Mouse (Mus musculus) forebrain, embryonic 13.5 days (tissue): Measurements from ENCODE around the gene Tmem132c. TPM values are rescaled to one million over a fixed set of nuclear protein-coding genes. Genes with fewer than 3 reads are reported as not detected.
A peak's percentile ranks its signal among the peaks of the same experiment; 100 is the strongest.

Experiments
- ATAC-seq: fragments of 200-750 bp; cut with Nextera tagmentation; 2 replicates; pipeline ENCODE4 v1.8.0; 2017
- H3K27ac ChIP-seq: fragments of 300-500 bp; sonication (generic); 2 replicates; pipeline ENCODE4 v1.5.1; 2015; ENCODE audit warnings: inconsistent platforms, mild to moderate bottlenecking, moderate library complexity
- H3K27me3 ChIP-seq: fragments of 300-500 bp; sonication (generic); 2 replicates; pipeline ENCODE4 v1.6.1; 2015; ENCODE audit warnings: mild to moderate bottlenecking, inconsistent platforms
- H3K36me3 ChIP-seq: fragments of 300-500 bp; sonication (generic); 2 replicates; pipeline ENCODE4 v1.6.1; 2015; ENCODE audit warnings: mild to moderate bottlenecking, inconsistent platforms; ENCODE audit not compliant: poor library complexity, severe bottlenecking
- H3K4me1 ChIP-seq: fragments of 300-500 bp; sonication (generic); 2 replicates; pipeline ENCODE4 v1.6.1; 2015; ENCODE audit warnings: inconsistent platforms
- H3K4me2 ChIP-seq: fragments of 300-500 bp; sonication (generic); 2 replicates; pipeline ENCODE4 v1.6.1; 2015; ENCODE audit warnings: inconsistent platforms, mild to moderate bottlenecking, moderate library complexity
- H3K4me3 ChIP-seq: fragments of 300-500 bp; sonication (generic); 2 replicates; pipeline ENCODE4 v1.5.1; 2015; ENCODE audit warnings: mild to moderate bottlenecking, inconsistent platforms
- H3K9ac ChIP-seq: fragments of 300-500 bp; sonication (generic); 2 replicates; pipeline ENCODE4 v1.6.1; 2015; ENCODE audit warnings: mild to moderate bottlenecking, inconsistent platforms
- H3K9me3 ChIP-seq: fragments of 300-500 bp; sonication (generic); replicated peaks from 2 replicates; pipeline ENCODE4 v1.6.1; 2016; ENCODE audit warnings: inconsistent platforms
- WGBS: fragments of 180-500 bp; shearing (Covaris S2); methylation state at CpG from one replicate; pipeline ENCODE4 v1.1.7; 2015; 5-methylcytosine and 5-hydroxymethylcytosine counted together
- polyA plus RNA-seq: library from polyadenylated mRNA; unstranded; fragments of >200 nt; fragmentation: Nextera tagmentation; extraction: Ambion mirVana; gene quantifications from 2 replicates; pipeline ENCODE4 v1.2.1, GENCODE M21; 2015

Tmem132c gene
- polyA plus RNA-seq, 1 experiment from 2014 or later = 6.0 TPM

DNA sequence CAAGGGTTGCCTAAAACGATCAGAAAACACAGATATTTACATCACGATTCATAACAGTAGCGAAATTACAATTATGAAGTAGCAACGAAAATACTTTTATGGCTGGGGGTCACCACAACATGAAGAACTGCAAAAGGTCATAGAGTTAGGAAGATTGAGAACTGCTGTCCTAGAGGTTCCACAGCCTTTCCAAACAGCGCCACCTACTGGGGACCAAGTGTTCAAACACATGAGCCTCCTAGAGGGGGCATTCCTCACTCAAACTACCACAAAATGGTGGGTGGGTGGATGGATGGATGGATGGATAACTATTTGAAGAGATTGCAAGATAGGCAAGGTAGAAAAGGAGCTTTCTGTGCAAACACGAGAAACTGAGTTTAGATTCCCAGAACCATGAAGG is 270.0 kb downstream of the Tmem132c start:
- H3K36me3 ChIP-seq = no peaks in the 10 kb centered on the region
- H3K9me3 ChIP-seq = no peaks in the 10 kb centered on the region
- no peaks in the 10 kb centered on the region for H3K4me1 ChIP-seq
- no peak overlapping the region for H3K27ac ChIP-seq
- no peaks in the 10 kb centered on the region for H3K27me3 ChIP-seq
- WGBS = 91% methylated on average over 6 of the region's 6 CpGs
- ATAC-seq = no peak
- no peak overlapping the region for H3K9ac ChIP-seq
- H3K4me2 ChIP-seq = no peak overlapping the region
- no peak overlapping the region for H3K4me3 ChIP-seq

- H3K36me3 ChIP-seq = no peaks in the 10 kb centered on the region
- H3K4me1 ChIP-seq = 0 out of 2 replicates have a peak, but pooled peaks cover 2% of the 10 kb centered on the region
- no peak overlapping the region for H3K4me2 ChIP-seq
- H3K4me3 ChIP-seq = no peak overlapping the region
- H3K9ac ChIP-seq = no peak overlapping the region
- H3K9me3 ChIP-seq = no peaks in the 10 kb centered on the region
- H3K27me3 ChIP-seq = no peaks in the 10 kb centered on the region
- WGBS = 81% methylated on average over 9 of the region's 9 CpGs
- no peak overlapping the region for H3K27ac ChIP-seq
- ATAC-seq = no peak
Observed at GRCm38 (mm10) chr5:127515960-127516359, 274.4 kb downstream of the Tmem132c start.

DNA sequence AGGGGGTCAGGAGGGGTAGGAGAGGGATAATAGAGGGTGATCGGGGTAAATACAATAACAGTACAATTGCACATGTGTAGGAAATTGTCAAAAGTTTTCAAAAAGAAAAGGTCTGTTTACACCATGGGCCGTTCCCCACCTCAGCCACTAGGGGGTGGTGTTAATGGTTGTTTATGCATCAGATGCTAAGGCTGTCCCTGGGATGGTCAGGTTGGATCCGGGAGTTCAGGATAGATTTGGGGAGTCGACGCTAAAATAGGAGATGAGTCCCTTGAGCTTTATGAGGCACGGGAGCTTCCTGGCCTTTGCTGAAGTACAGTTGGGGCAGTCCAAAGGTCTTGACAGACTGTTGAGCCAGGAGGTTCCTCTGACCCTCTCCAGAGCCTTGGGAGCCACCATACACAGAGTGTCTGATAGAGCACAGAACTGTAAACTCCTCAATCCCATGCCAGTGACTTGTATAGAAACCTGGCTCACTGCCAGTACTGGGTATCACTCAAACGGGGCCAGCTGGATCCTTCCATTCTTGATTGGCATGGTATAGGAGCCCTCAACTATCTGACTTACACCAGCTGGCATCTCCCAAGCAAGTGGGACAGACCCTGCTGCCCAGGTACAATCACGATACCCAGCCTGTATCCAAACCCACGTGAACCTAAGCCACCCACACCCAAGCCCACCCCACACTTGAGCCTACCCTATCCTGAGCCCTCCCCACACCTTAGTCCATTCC is 281.3 kb downstream of the Tmem132c start:
- H3K36me3 ChIP-seq = no peaks in the 10 kb centered on the region
- WGBS = 53% methylated on average over 9 of the region's 9 CpGs
- H3K27me3 ChIP-seq = no peaks in the 10 kb centered on the region
- ATAC-seq = peak; percentile 80
- no peak overlapping the region for H3K4me2 ChIP-seq
- H3K27ac ChIP-seq = 0 out of 2 replicates have a peak overlapping the region, but pooled peaks have one; percentile 44
- H3K9ac ChIP-seq = no peak overlapping the region
- H3K4me3 ChIP-seq = no peak overlapping the region
- peaks cover 16% of the 10 kb centered on the region; the same call in 1 of the 2 replicates for H3K4me1 ChIP-seq
- H3K9me3 ChIP-seq = no peaks in the 10 kb centered on the region

DNA sequence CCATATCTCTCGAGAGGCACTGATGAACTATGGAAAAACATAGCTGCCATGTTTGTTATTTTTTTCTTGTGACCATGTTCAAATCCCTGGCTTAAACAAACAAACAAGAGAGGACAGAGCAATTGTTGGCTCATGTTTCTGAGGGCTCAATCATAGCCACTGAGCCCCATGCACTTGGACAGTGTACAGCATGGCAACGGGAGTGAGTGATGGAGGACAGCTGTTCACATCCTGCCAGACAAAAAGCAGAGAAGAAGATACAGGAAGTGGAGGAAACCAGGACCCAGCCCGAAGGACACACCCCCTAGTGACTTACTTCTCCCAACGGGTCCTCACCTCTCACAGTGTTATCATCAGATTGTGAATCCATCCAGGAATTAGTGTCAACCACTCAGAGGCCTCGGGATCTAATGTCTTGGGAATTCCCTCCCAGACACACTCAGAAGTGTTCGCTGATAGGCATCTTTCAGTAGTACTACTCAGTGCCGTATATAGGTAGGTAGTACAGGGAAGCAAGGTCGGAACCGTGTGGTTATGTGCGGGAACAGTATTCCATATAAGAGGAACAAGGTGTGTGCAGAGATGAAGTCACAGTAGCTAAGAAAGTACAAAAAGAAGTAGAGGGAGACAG is 285.9 kb downstream of the Tmem132c start:
- no peak overlapping the region for H3K27ac ChIP-seq
- H3K9me3 ChIP-seq = no peaks in the 10 kb centered on the region
- H3K4me1 ChIP-seq = peaks cover 12% of the 10 kb centered on the region; the same call in 1 of the 2 replicates
- WGBS = 91% methylated on average over 10 of the region's 10 CpGs
- ATAC-seq = no peak
- no peaks in the 10 kb centered on the region for H3K36me3 ChIP-seq
- no peaks in the 10 kb centered on the region for H3K27me3 ChIP-seq
- H3K4me3 ChIP-seq = no peak overlapping the region
- H3K9ac ChIP-seq = no peak overlapping the region
- H3K4me2 ChIP-seq = no peak overlapping the region

DNA sequence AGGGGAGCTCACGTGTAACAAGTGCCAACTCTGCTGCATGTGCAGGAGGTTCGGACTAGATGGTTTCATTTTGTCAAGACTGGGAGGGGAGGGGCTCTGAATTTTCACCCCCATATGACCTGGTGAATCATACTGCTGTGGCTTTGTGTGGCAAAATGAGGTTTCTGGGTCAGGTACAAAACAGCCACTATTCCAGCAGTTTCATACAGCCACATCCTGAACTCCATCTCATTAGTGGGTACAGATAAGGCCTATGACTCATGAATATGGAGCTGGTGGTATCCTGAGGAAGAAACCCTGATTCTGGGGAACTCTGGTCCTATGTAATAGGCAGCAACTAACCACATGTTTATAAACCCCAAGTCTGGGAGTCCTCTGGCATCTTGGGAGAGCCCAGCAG is 295.9 kb downstream of the Tmem132c start:
- no peaks in the 10 kb centered on the region for H3K9me3 ChIP-seq
- H3K36me3 ChIP-seq = no peaks in the 10 kb centered on the region
- H3K27me3 ChIP-seq = no peaks in the 10 kb centered on the region
- no peaks in the 10 kb centered on the region for H3K4me1 ChIP-seq
- no peak for ATAC-seq
- H3K9ac ChIP-seq = no peak overlapping the region
- H3K4me2 ChIP-seq = no peak overlapping the region
- WGBS = 83% methylated on average over 2 of the region's 2 CpGs
- H3K27ac ChIP-seq = no peak overlapping the region
- H3K4me3 ChIP-seq = no peak overlapping the region

GRCm38 (mm10) chr5:127546585-127546991 is 305.0 kb downstream of the Tmem132c start:
- no peak for ATAC-seq
- Histone ChIP-seq H3K4me2 (no peak overlapping the region), H3K27me3 (no peaks in the 10 kb centered on the region), H3K27ac (no peak overlapping the region), H3K9me3 (no peaks in the 10 kb centered on the region), H3K4me1 (no peaks in the 10 kb centered on the region), H3K4me3 (no peak overlapping the region), H3K36me3 (no peaks in the 10 kb centered on the region), H3K9ac (no peak overlapping the region)
- 90% methylated on average over 5 of the region's 5 CpGs for WGBS

DNA sequence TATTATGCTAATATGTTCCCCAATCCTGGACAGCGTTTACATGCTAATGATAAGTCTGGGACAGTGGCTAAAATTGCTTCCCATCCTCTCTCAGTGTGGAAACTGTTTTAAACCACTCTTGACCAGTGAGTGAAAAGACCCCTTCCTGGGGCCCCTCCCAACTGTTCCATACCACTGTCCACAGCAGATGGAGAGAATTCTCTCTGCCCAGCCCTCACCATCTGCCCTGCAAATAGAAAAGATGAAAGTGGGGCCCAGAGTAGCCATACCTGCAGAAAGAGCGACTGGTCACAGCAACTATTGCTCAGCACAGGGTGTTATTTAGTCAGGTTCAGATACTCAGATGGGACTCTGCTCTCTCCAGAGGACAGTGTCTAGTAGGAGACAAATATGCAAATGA is 306.5 kb downstream of the Tmem132c start:
- Histone ChIP-seq H3K27me3 (no peaks in the 10 kb centered on the region), H3K4me1 (no peaks in the 10 kb centered on the region), H3K4me2 (no peak overlapping the region), H3K27ac (no peak overlapping the region), H3K9ac (no peak overlapping the region), H3K36me3 (no peaks in the 10 kb centered on the region), H3K4me3 (no peak overlapping the region), H3K9me3 (no peaks in the 10 kb centered on the region)
- ATAC-seq = no peak
- WGBS = 78% methylated on average over 2 of the region's 2 CpGs

DNA sequence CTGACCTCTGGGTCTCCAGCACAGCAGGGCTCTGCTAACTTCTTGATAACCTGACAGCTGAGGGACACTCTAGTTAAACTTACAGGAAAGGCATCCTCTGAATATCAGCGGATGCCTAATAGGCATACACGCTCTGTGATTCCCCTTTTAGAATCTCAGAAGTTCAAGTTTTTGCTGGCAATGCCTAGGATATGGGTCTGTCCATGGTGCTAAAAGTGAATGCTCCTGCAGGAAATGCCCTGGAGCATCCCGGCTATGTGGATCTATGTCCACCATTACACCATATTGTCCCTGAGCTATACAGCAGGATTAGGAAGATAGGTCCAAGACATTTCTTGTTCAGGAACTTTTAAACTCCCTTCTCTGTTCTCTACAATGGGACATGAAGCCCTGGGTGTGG is 319.5 kb downstream of the Tmem132c start:
- H3K27ac ChIP-seq = no peak overlapping the region
- no peaks in the 10 kb centered on the region for H3K4me1 ChIP-seq
- H3K9ac ChIP-seq = no peak overlapping the region
- no peak for ATAC-seq
- H3K4me2 ChIP-seq = no peak overlapping the region
- no peaks in the 10 kb centered on the region for H3K9me3 ChIP-seq
- WGBS = 91% methylated on average over 3 of the region's 3 CpGs
- no peaks in the 10 kb centered on the region for H3K27me3 ChIP-seq
- 0 out of 2 replicates have a peak, but pooled peaks cover 3% of the 10 kb centered on the region for H3K36me3 ChIP-seq
- no peak overlapping the region for H3K4me3 ChIP-seq

DNA sequence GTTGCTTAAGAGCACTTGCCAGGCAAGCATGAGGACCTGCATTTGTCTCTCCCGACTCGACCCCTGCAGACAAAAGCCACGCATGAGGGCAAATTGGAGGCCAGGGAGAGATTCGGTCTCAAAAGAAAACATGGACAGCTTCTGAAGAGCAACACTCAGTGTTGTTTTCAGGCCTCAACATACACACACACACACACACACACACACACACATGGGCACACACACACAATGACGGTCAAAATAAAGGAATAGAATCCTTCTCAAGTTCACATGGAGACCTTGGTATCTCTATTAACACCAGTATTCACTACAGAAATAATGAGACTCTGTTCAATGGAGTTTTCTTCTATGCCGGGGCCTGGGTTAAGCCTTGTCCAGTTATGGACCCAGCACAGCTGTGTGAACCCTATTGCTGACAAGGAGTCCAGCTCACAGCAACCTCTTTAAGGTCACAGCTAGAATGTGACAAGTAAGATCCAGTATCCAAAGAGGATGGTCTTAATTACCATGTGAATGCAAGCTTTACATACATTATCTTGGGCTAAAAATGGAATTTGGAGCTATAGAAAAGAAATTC is 325.6 kb downstream of the Tmem132c start:
- H3K9ac ChIP-seq = no peak overlapping the region
- no peak overlapping the region for H3K27ac ChIP-seq
- H3K27me3 ChIP-seq = no peaks in the 10 kb centered on the region
- 0 out of 2 replicates have a peak, but pooled peaks cover 3% of the 10 kb centered on the region for H3K36me3 ChIP-seq
- 28% methylated on average over 6 of the region's 6 CpGs for WGBS
- no peak for ATAC-seq
- no peak overlapping the region for H3K4me3 ChIP-seq
- peaks cover 16% of the 10 kb centered on the region; the same call in 1 of the 2 replicates for H3K4me1 ChIP-seq
- no peaks in the 10 kb centered on the region for H3K9me3 ChIP-seq
- no peak overlapping the region for H3K4me2 ChIP-seq

- Histone ChIP-seq H3K27me3 (peaks cover 2% of the 10 kb centered on the region; the same call in 1 of the 2 replicates), H3K36me3 (no peaks in the 10 kb centered on the region), H3K27ac (no peak overlapping the region), H3K4me2 (no peak overlapping the region), H3K9ac (no peak overlapping the region), H3K4me3 (no peak overlapping the region), H3K9me3 (no peaks in the 10 kb centered on the region), H3K4me1 (no peaks in the 10 kb centered on the region)
- no peak for ATAC-seq
- WGBS = 58% methylated on average over 8 of the region's 8 CpGs
Observed at GRCm38 (mm10) chr5:127577419-127577818, 335.8 kb downstream of the Tmem132c start.

- Histone ChIP-seq H3K4me3 (no peak overlapping the region), H3K9me3 (no peaks in the 10 kb centered on the region), H3K4me2 (no peak overlapping the region), H3K9ac (no peak overlapping the region), H3K36me3 (no peaks in the 10 kb centered on the region), H3K4me1 (no peaks in the 10 kb centered on the region), H3K27me3 (no peaks in the 10 kb centered on the region), H3K27ac (no peak overlapping the region)
- WGBS = 88% methylated on average over 8 of the region's 8 CpGs
- no peak for ATAC-seq
Observed at GRCm38 (mm10) chr5:127583658-127584057, 342.1 kb downstream of the Tmem132c start.

GRCm38 (mm10) chr5:127587854-127588253 is 346.2 kb downstream of the Tmem132c start:
- H3K4me2 ChIP-seq = no peak overlapping the region
- peaks cover 12% of the 10 kb centered on the region; the same call in 1 of the 2 replicates for H3K36me3 ChIP-seq
- no peaks in the 10 kb centered on the region for H3K27me3 ChIP-seq
- ATAC-seq = no peak
- no peak overlapping the region for H3K27ac ChIP-seq
- no peaks in the 10 kb centered on the region for H3K9me3 ChIP-seq
- no peaks in the 10 kb centered on the region for H3K4me1 ChIP-seq
- H3K9ac ChIP-seq = no peak overlapping the region
- no peak overlapping the region for H3K4me3 ChIP-seq
- 80% methylated on average over 6 of the region's 6 CpGs for WGBS
